Mouse (Mus musculus): ENCODE data around the gene Mpzl2.

Mpzl2 gene

GRCm38 (mm10) chr9:45090811-45091210 lies 51.2 kb downstream of the Mpzl2 start:
- DNase-seq: no peak

GRCm38 (mm10) chr9:45092641-45093040 lies 53.0 kb downstream of the Mpzl2 start:
- no peak for DNase-seq

GRCm38 (mm10) chr9:45095149-45095937 lies 55.7 kb downstream of the Mpzl2 start:
- DNase-seq: no peak

GRCm38 (mm10) chr9:45097877-45098276 lies 58.3 kb downstream of the Mpzl2 start:
- DNase-seq: no peak

- DNase-seq: no peak
Observed at GRCm38 (mm10) chr9:45098426-45098825, 58.8 kb downstream of the Mpzl2 start.

GRCm38 (mm10) chr9:45102528-45102927 lies 62.9 kb downstream of the Mpzl2 start:
- no peak for DNase-seq

GRCm38 (mm10) chr9:45103211-45103979 lies 63.8 kb downstream of the Mpzl2 start:
- no peak for DNase-seq

All from cerebellum, postnatal 10 days (tissue).